Mouse (Mus musculus) heart, adult 2 months (tissue): ENCODE measurements at regions not wholly inside any gene's neighbourhood (a gene's known extent, or its start where the extent isn't known, plus 50 kb on each side); places are given as distances from the start of the nearest gene placed in this dataset.

ENCODE experiments used
- DNase-seq, 2 experiments: peaks; one replicate each; pipeline ENCODE4 v3.0.0; 2021
- H3K27ac ChIP-seq: fragments of 200-600 bp; 2 replicates; pipeline ENCODE4 v1.8.1; 2022
- H3K27me3 ChIP-seq: fragments of 200-500 bp; 2 replicates; pipeline ENCODE4 v1.6.1; 2012; ENCODE audit warnings: mild to moderate bottlenecking, low read length, inconsistent platforms, mixed read lengths; ENCODE audit not compliant: control insufficient read depth, insufficient read depth
- H3K36me3 ChIP-seq: fragments of 200-500 bp; 2 replicates; pipeline ENCODE4 v1.6.1; 2012; ENCODE audit warnings: low read length, inconsistent platforms; ENCODE audit not compliant: control insufficient read depth, insufficient read depth
- H3K4me1 ChIP-seq: fragments of 200-500 bp; 2 replicates; pipeline ENCODE4 v1.6.1; 2011; ENCODE audit warnings: low read length; ENCODE audit not compliant: control insufficient read depth, insufficient read depth
- H3K4me3 ChIP-seq: fragments of 200-600 bp; 2 replicates; pipeline ENCODE4 v1.8.1; 2022
- H3K79me2 ChIP-seq: fragments of 200-500 bp; replicated peaks from 2 replicates; pipeline ENCODE4 v1.6.1; 2012; ENCODE audit warnings: mild to moderate bottlenecking, inconsistent platforms, low read length, moderate library complexity, mixed read lengths; ENCODE audit not compliant: control insufficient read depth, insufficient read depth
- H3K9ac ChIP-seq: fragments of 200-500 bp; 2 replicates; pipeline ENCODE4 v1.6.1; 2012; ENCODE audit warnings: low read depth, mild to moderate bottlenecking, control low read depth, inconsistent platforms, low read length, mixed read lengths
- CTCF ChIP-seq: fragments of 200-600 bp; IDR thresholded peaks from 2 replicates; pipeline ENCODE4 v1.8.1; 2022; ENCODE audit warnings: antibody characterized with exemption, mild to moderate bottlenecking, moderate library complexity
- EP300 ChIP-seq: fragments of 200-500 bp; IDR thresholded peaks from 2 replicates; pipeline ENCODE4 v1.6.1; 2011; ENCODE audit warnings: low read depth, low read length, control low read depth; ENCODE audit not compliant: insufficient read depth
- POLR2A ChIP-seq: fragments of 200-500 bp; IDR thresholded peaks from 2 replicates; pipeline ENCODE4 v1.6.1; 2011; ENCODE audit warnings: mild to moderate bottlenecking, low read depth, low read length, control low read depth; ENCODE audit not compliant: insufficient read depth
- WGBS: fragments of 180-500 bp; shearing (Covaris S2); methylation state at CpG from one replicate; pipeline ENCODE4 v1.1.7; 2018; 5-methylcytosine and 5-hydroxymethylcytosine counted together
- intact Hi-C: fragments of 180-260 bp; cut with DNase I; formaldehyde crosslinking; loops from one replicate; pipeline ENCODE4 v1.15.1; 2025

GRCm38 (mm10) chr8:49492906-49493305 is 649.2 kb upstream of the Tenm3 start:
- no peak overlapping the region for H3K9ac ChIP-seq
- no peaks in the 10 kb centered on the region for H3K4me1 ChIP-seq
- no peaks in the 10 kb centered on the region for H3K27me3 ChIP-seq
- 57% methylated on average over 2 of the region's 2 CpGs for WGBS
- no peak overlapping the region for H3K4me3 ChIP-seq
- H3K36me3 ChIP-seq = no peaks in the 10 kb centered on the region
- no peak overlapping the region for H3K27ac ChIP-seq
- no peak for DNase-seq
- TF ChIP-seq EP300 = no peak
- no peak for TF ChIP-seq POLR2A
- TF ChIP-seq CTCF = no peak
- intact Hi-C loops = no loop called here
- no peaks in the 10 kb centered on the region for H3K79me2 ChIP-seq

DNA sequence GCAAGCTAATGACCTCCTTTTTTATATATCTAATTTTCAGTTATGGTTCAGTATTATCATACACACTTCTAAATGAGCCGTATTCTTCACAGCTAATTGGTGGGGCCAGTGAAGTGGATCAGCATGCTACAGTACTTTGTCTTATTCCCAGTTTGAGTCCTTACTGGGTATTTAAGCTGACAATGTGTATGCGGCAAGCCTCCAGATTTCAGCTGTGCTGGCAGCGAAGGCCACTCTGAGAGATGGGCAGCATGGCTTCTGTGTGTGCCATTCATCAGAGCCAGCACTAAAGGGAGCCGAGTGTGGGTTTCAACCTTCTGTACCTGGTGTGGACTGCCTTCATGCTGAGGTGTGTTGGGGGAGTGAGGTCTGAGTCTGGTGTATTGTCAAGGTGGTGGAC is 641.5 kb upstream of the Tenm3 start:
- H3K36me3 ChIP-seq = no peaks in the 10 kb centered on the region
- 77% methylated on average over 4 of the region's 4 CpGs for WGBS
- no peak overlapping the region for H3K9ac ChIP-seq
- H3K27me3 ChIP-seq = no peaks in the 10 kb centered on the region
- no peak for DNase-seq
- no peaks in the 10 kb centered on the region for H3K4me1 ChIP-seq
- no peak for TF ChIP-seq EP300
- no peak for TF ChIP-seq CTCF
- TF ChIP-seq POLR2A = no peak
- H3K4me3 ChIP-seq = no peak overlapping the region
- no peak overlapping the region for H3K27ac ChIP-seq
- H3K79me2 ChIP-seq = no peaks in the 10 kb centered on the region
- intact Hi-C loops = no loop called here

- H3K79me2 ChIP-seq = no peaks in the 10 kb centered on the region
- no peak overlapping the region for H3K9ac ChIP-seq
- no peak overlapping the region for H3K27ac ChIP-seq
- intact Hi-C loops = no loop called here
- no peaks in the 10 kb centered on the region for H3K4me1 ChIP-seq
- TF ChIP-seq EP300 (no peak), POLR2A (no peak), CTCF (no peak)
- no peak for DNase-seq
- WGBS = 80% methylated on average over 6 of the region's 6 CpGs
- H3K4me3 ChIP-seq = no peak overlapping the region
- no peaks in the 10 kb centered on the region for H3K27me3 ChIP-seq
- H3K36me3 ChIP-seq = no peaks in the 10 kb centered on the region
Observed at GRCm38 (mm10) chr8:49481476-49481992, 637.8 kb upstream of the Tenm3 start.

- WGBS = 19% methylated on average over 14 of the region's 14 CpGs
- no peaks in the 10 kb centered on the region for H3K36me3 ChIP-seq
- TF ChIP-seq CTCF (no peak), EP300 (no peak), POLR2A (no peak)
- no peaks in the 10 kb centered on the region for H3K79me2 ChIP-seq
- H3K27me3 ChIP-seq = no peaks in the 10 kb centered on the region
- no peaks in the 10 kb centered on the region for H3K4me1 ChIP-seq
- no peak overlapping the region for H3K27ac ChIP-seq
- intact Hi-C loops = no loop called here
- H3K4me3 ChIP-seq = no peak overlapping the region
- no peak overlapping the region for H3K9ac ChIP-seq
- DNase-seq = no peak
Observed at GRCm38 (mm10) chr8:49465911-49466518, 622.3 kb upstream of the Tenm3 start.

DNA sequence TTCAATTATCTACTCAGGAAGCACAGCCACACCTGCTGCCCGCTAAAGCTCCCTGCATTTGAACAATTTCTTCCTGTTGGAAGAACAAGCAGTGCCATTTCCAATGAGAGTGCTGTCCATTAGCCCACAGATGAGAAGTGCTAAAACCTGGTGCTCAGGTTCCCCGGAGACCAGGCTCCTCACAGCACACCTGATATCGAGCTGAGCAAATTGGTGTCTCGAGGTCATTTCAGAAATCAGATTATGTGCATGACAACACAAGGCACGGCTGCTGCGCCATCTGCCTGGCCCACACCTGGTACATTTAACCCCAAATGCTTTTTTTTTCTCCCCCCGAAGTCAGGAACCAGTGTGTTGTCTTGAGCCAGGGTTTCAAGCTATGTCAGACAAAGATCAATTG is 621.3 kb upstream of the Tenm3 start:
- no peak for TF ChIP-seq CTCF
- TF ChIP-seq POLR2A = no peak
- TF ChIP-seq EP300 = no peak
- H3K4me3 ChIP-seq = no peak overlapping the region
- no peaks in the 10 kb centered on the region for H3K4me1 ChIP-seq
- no peaks in the 10 kb centered on the region for H3K79me2 ChIP-seq
- DNase-seq = no peak
- H3K27me3 ChIP-seq = no peaks in the 10 kb centered on the region
- no peaks in the 10 kb centered on the region for H3K36me3 ChIP-seq
- H3K9ac ChIP-seq = no peak overlapping the region
- 68% methylated on average over 7 of the region's 7 CpGs for WGBS
- intact Hi-C loops = no loop called here
- H3K27ac ChIP-seq = no peak overlapping the region

DNA sequence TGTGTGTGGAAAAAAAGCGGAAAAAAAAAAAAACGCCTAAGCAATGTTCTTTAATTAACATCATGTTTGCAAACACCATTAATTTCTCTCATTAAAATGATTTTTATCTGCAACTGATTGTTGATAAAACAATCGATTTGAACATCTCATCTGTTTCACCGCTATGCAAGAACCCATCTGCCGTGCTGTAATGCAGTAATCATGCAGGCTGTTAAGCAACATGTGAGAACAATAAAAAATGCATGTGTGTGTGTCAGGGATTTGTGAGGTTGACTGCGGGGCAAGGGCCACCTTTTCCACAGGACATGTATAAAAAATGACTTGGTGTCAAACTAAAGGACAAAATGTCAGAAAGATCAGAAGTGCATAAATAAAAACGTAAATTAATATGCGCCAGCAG is 618.9 kb upstream of the Tenm3 start:
- intact Hi-C loops = no loop called here
- no peak for DNase-seq
- Histone ChIP-seq H3K27ac (no peak overlapping the region), H3K9ac (no peak overlapping the region), H3K4me1 (no peaks in the 10 kb centered on the region), H3K79me2 (no peaks in the 10 kb centered on the region), H3K27me3 (no peaks in the 10 kb centered on the region), H3K4me3 (no peak overlapping the region), H3K36me3 (no peaks in the 10 kb centered on the region)
- TF ChIP-seq CTCF = no peak
- no peak for TF ChIP-seq POLR2A
- TF ChIP-seq EP300 = no peak
- WGBS = 84% methylated on average over 8 of the region's 8 CpGs
